Mouse (Mus musculus) lung, embryonic 15.5 days (tissue): ENCODE measurements at regions not wholly inside any gene's neighbourhood (a gene's known extent, or its start where the extent isn't known, plus 50 kb on each side); places are given as distances from the start of the nearest gene placed in this dataset.

Source experiments
- ATAC-seq: fragments of 200-750 bp; cut with Nextera tagmentation; 2 replicates; pipeline ENCODE4 v1.8.0; 2017; ENCODE audit warnings: moderate number of reproducible peaks, borderline replicate concordance; ENCODE audit not compliant: low FRiP score, low TSS enrichment; ENCODE audit errors: extremely low read depth
- H3K27ac ChIP-seq: fragments of 300-500 bp; sonication (generic); 2 replicates; pipeline ENCODE4 v1.5.1; 2015; ENCODE audit warnings: moderate library complexity, mild to moderate bottlenecking, inconsistent platforms
- H3K27me3 ChIP-seq: fragments of 300-500 bp; sonication (generic); 2 replicates; pipeline ENCODE4 v1.6.1; 2015; ENCODE audit warnings: inconsistent platforms
- H3K36me3 ChIP-seq: fragments of 300-500 bp; sonication (generic); 2 replicates; pipeline ENCODE4 v1.6.1; 2015; ENCODE audit warnings: inconsistent platforms
- H3K4me1 ChIP-seq: fragments of 300-500 bp; sonication (generic); 2 replicates; pipeline ENCODE4 v1.6.1; 2015; ENCODE audit warnings: inconsistent platforms
- H3K4me2 ChIP-seq: fragments of 300-500 bp; sonication (generic); 2 replicates; pipeline ENCODE4 v1.6.1; 2015; ENCODE audit warnings: inconsistent platforms, mild to moderate bottlenecking, moderate library complexity
- H3K4me3 ChIP-seq: fragments of 300-500 bp; sonication (generic); 2 replicates; pipeline ENCODE4 v1.5.1; 2015; ENCODE audit warnings: mild to moderate bottlenecking, inconsistent platforms
- H3K9ac ChIP-seq: fragments of 300-500 bp; sonication (generic); 2 replicates; pipeline ENCODE4 v1.6.1; 2015; ENCODE audit warnings: inconsistent platforms
- H3K9me3 ChIP-seq: fragments of 300-500 bp; sonication (generic); 2 replicates; pipeline ENCODE4 v1.6.1; 2016; ENCODE audit warnings: inconsistent platforms
- WGBS: fragments of 180-500 bp; shearing (Covaris S2); methylation state at CpG from one replicate; pipeline ENCODE4 v1.1.7; 2015; 5-methylcytosine and 5-hydroxymethylcytosine counted together

- no peak for ATAC-seq
- Histone ChIP-seq H3K9ac (no peak overlapping the region), H3K4me3 (no peak overlapping the region), H3K4me1 (peaks cover 7% of the 10 kb centered on the region), H3K4me2 (no peak overlapping the region), H3K27me3 (no peaks in the 10 kb centered on the region), H3K9me3 (no peaks in the 10 kb centered on the region), H3K27ac (peak overlapping the region; percentile 38; the same call in 1 of the 2 replicates), H3K36me3 (no peaks in the 10 kb centered on the region)
- 44% methylated on average over 9 of the region's 9 CpGs for WGBS
Observed at GRCm38 (mm10) chr7:115371143-115371542, 627.6 kb downstream of the Insc start.

GRCm38 (mm10) chr7:115372921-115373320, 629.4 kb downstream of the Insc start:
- Histone ChIP-seq H3K4me3 (no peak overlapping the region), H3K9ac (no peak overlapping the region), H3K27ac (no peak overlapping the region), H3K36me3 (no peaks in the 10 kb centered on the region), H3K4me2 (no peak overlapping the region), H3K27me3 (no peaks in the 10 kb centered on the region), H3K4me1 (peaks cover 4% of the 10 kb centered on the region), H3K9me3 (no peaks in the 10 kb centered on the region)
- 23% methylated on average over 2 of the region's 2 CpGs for WGBS
- ATAC-seq = no peak

- no peak overlapping the region for H3K27ac ChIP-seq
- no peak for ATAC-seq
- 56% methylated on average over 8 of the region's 8 CpGs for WGBS
Observed at GRCm38 (mm10) chr7:115373781-115374533, 630.5 kb downstream of the Insc start.

GRCm38 (mm10) chr7:115376067-115376466, 632.6 kb downstream of the Insc start:
- Histone ChIP-seq H3K4me3 (no peak overlapping the region), H3K36me3 (no peaks in the 10 kb centered on the region), H3K9ac (no peak overlapping the region), H3K4me2 (no peak overlapping the region), H3K27me3 (no peaks in the 10 kb centered on the region), H3K4me1 (peaks cover 27% of the 10 kb centered on the region), H3K27ac (no peak overlapping the region), H3K9me3 (no peaks in the 10 kb centered on the region)
- 71% methylated on average over 4 of the region's 4 CpGs for WGBS
- ATAC-seq = no peak

More at GRCm38 (mm10) chr7:115373781-115374533, 630.5 kb downstream of the Insc start:
- Histone ChIP-seq H3K4me3 (no peak overlapping the region), H3K4me1 (peaks cover 7% of the 10 kb centered on the region), H3K9me3 (no peaks in the 10 kb centered on the region), H3K9ac (no peak overlapping the region), H3K27me3 (no peaks in the 10 kb centered on the region), H3K36me3 (no peaks in the 10 kb centered on the region), H3K4me2 (no peak overlapping the region)

- Histone ChIP-seq H3K36me3 (no peaks in the 10 kb centered on the region), H3K9ac (no peak overlapping the region), H3K27me3 (no peaks in the 10 kb centered on the region), H3K4me3 (no peak overlapping the region), H3K27ac (no peak overlapping the region), H3K4me2 (no peak overlapping the region), H3K9me3 (no peaks in the 10 kb centered on the region), H3K4me1 (peaks cover 28% of the 10 kb centered on the region)
- WGBS = 71% methylated on average over 3 of the region's 3 CpGs
- ATAC-seq = no peak
Observed at GRCm38 (mm10) chr7:115378836-115379235, 635.3 kb downstream of the Insc start.

- Histone ChIP-seq H3K36me3 (no peaks in the 10 kb centered on the region), H3K27me3 (no peaks in the 10 kb centered on the region), H3K9ac (no peak overlapping the region), H3K4me3 (no peak overlapping the region), H3K4me2 (no peak overlapping the region), H3K9me3 (no peaks in the 10 kb centered on the region), H3K4me1 (peaks cover 28% of the 10 kb centered on the region), H3K27ac (0 out of 2 replicates have a peak overlapping the region, but pooled peaks have one; percentile 19)
- peak; percentile 93 for ATAC-seq
- WGBS = 24% methylated on average over 7 of the region's 7 CpGs
Observed at GRCm38 (mm10) chr7:115379600-115379999, 636.1 kb downstream of the Insc start.

GRCm38 (mm10) chr7:115380989-115381610, 637.6 kb downstream of the Insc start:
- WGBS = 54% methylated on average over 8 of the region's 8 CpGs
- H3K9me3 ChIP-seq = no peaks in the 10 kb centered on the region
- no peaks in the 10 kb centered on the region for H3K27me3 ChIP-seq
- no peak overlapping the region for H3K4me2 ChIP-seq
- no peak overlapping the region for H3K9ac ChIP-seq
- H3K27ac ChIP-seq = no peak overlapping the region
- no peaks in the 10 kb centered on the region for H3K36me3 ChIP-seq
- H3K4me1 ChIP-seq = peaks cover 28% of the 10 kb centered on the region
- no peak for ATAC-seq
- no peak overlapping the region for H3K4me3 ChIP-seq

GRCm38 (mm10) chr7:115382876-115383275, 639.4 kb downstream of the Insc start:
- no peak overlapping the region for H3K27ac ChIP-seq
- ATAC-seq = no peak

GRCm38 (mm10) chr7:115388874-115389273, 645.4 kb downstream of the Insc start:
- Histone ChIP-seq H3K27ac (no peak overlapping the region), H3K36me3 (no peaks in the 10 kb centered on the region), H3K27me3 (no peaks in the 10 kb centered on the region), H3K9ac (no peak overlapping the region), H3K4me1 (no peaks in the 10 kb centered on the region), H3K4me2 (no peak overlapping the region), H3K9me3 (no peaks in the 10 kb centered on the region), H3K4me3 (no peak overlapping the region)
- 55% methylated on average over 5 of the region's 5 CpGs for WGBS
- ATAC-seq = no peak

More at GRCm38 (mm10) chr7:115382876-115383275, 639.4 kb downstream of the Insc start:
- Histone ChIP-seq H3K9ac (no peak overlapping the region), H3K36me3 (no peaks in the 10 kb centered on the region), H3K4me3 (no peak overlapping the region), H3K9me3 (no peaks in the 10 kb centered on the region), H3K4me2 (no peak overlapping the region), H3K27me3 (no peaks in the 10 kb centered on the region), H3K4me1 (peaks cover 28% of the 10 kb centered on the region)
- 78% methylated on average over 2 of the region's 2 CpGs for WGBS

GRCm38 (mm10) chr7:115392520-115392919, 646.1 kb downstream of the Sox6 start:
- Histone ChIP-seq H3K9me3 (no peaks in the 10 kb centered on the region), H3K4me2 (no peak overlapping the region), H3K9ac (no peak overlapping the region), H3K36me3 (no peaks in the 10 kb centered on the region), H3K4me3 (no peak overlapping the region), H3K27me3 (no peaks in the 10 kb centered on the region), H3K4me1 (no peaks in the 10 kb centered on the region), H3K27ac (no peak overlapping the region)
- 44% methylated on average over 3 of the region's 3 CpGs for WGBS
- ATAC-seq = no peak

GRCm38 (mm10) chr7:115398202-115398601, 640.4 kb downstream of the Sox6 start:
- 84% methylated on average over 2 of the region's 2 CpGs for WGBS
- Histone ChIP-seq H3K9ac (no peak overlapping the region), H3K27ac (no peak overlapping the region), H3K36me3 (no peaks in the 10 kb centered on the region), H3K9me3 (no peaks in the 10 kb centered on the region), H3K4me1 (no peaks in the 10 kb centered on the region), H3K4me2 (no peak overlapping the region), H3K27me3 (no peaks in the 10 kb centered on the region), H3K4me3 (no peak overlapping the region)
- no peak for ATAC-seq

GRCm38 (mm10) chr7:115399461-115399860, 639.1 kb downstream of the Sox6 start:
- no peaks in the 10 kb centered on the region for H3K27me3 ChIP-seq
- H3K27ac ChIP-seq = no peak overlapping the region
- H3K36me3 ChIP-seq = no peaks in the 10 kb centered on the region
- no peaks in the 10 kb centered on the region for H3K9me3 ChIP-seq
- H3K4me2 ChIP-seq = no peak overlapping the region
- WGBS = 43% methylated on average over 3 of the region's 3 CpGs
- no peaks in the 10 kb centered on the region for H3K4me1 ChIP-seq
- ATAC-seq = no peak
- H3K4me3 ChIP-seq = no peak overlapping the region
- H3K9ac ChIP-seq = no peak overlapping the region
